Mouse (Mus musculus): ENCODE results near the gene Adcy1. TPM values are rescaled to one million over a fixed set of nuclear protein-coding genes. Genes with fewer than 3 reads are reported as not detected.

Gene Adcy1
- polyA plus RNA-seq, 1 experiment from 2014 or later, result 0.96 TPM

- no peaks in the 10 kb centered on the region for H3K27me3 ChIP-seq (replicated peaks)
- H3K9ac ChIP-seq, result no peak overlapping the region
- H3K4me3 ChIP-seq (replicated peaks), result no peak overlapping the region
- H3K9me3 ChIP-seq, result no peaks in the 10 kb centered on the region
- no peaks in the 10 kb centered on the region; the same call in 1 of the 2 replicates for H3K4me1 ChIP-seq (replicated peaks)
- 85% methylated on average over 4 of the region's 4 CpGs for WGBS
- H3K27ac ChIP-seq, result no peak overlapping the region
- no peak overlapping the region for H3K4me2 ChIP-seq (replicated peaks)
- ATAC-seq, result no peak
- no peaks in the 10 kb centered on the region for H3K36me3 ChIP-seq
These were observed 132.0 kb downstream of the Adcy1 start for GRCm38 (mm10) chr11:7195312-7195685.

- no peaks in the 10 kb centered on the region for H3K9me3 ChIP-seq
- no peak within 1 kb of the TSS for H3K9ac ChIP-seq
- H3K27ac ChIP-seq, result no peak within 1 kb of the TSS
- H3K36me3 ChIP-seq, result no peaks in the 10 kb centered on the region
- H3K4me1 ChIP-seq (replicated peaks), result no peaks in the 10 kb centered on the region; the same call in 1 of the 2 replicates
- peak; percentile 70 for ATAC-seq
- 52% methylated on average over 12 of the region's 12 CpGs for WGBS
- H3K4me3 ChIP-seq (replicated peaks), result no peak within 1 kb of the TSS
- no peaks in the 10 kb centered on the region for H3K27me3 ChIP-seq (replicated peaks)
- peak within 1 kb of the TSS; percentile 4; the same call in 1 of the 2 replicates for H3K4me2 ChIP-seq (replicated peaks)
These were observed 134.2 kb downstream of the Adcy1 start, which contains the start of gene Igfbp1 for GRCm38 (mm10) chr11:7197491-7197941. TSS of gene Igfbp1 (plus strand) at chr11:7197782.

GRCm38 (mm10) chr11:7198006-7198405 lies 134.7 kb downstream of the Adcy1 start:
- peak; percentile 22; the same call in 1 of the 2 replicates for ATAC-seq
- Histone ChIP-seq H3K9ac (no peak overlapping the region), H3K36me3 (no peaks in the 10 kb centered on the region), H3K4me3 (replicated peaks) (no peak overlapping the region), H3K27ac (no peak overlapping the region), H3K4me1 (replicated peaks) (no peaks in the 10 kb centered on the region), H3K27me3 (replicated peaks) (no peaks in the 10 kb centered on the region), H3K4me2 (replicated peaks) (peak overlapping the region; percentile 4; the same call in 1 of the 2 replicates), H3K9me3 (no peaks in the 10 kb centered on the region)
- WGBS, result 87% methylated on average over 19 of the region's 19 CpGs

GRCm38 (mm10) chr11:7198481-7199256 lies 135.4 kb downstream of the Adcy1 start:
- Histone ChIP-seq H3K9me3 (no peaks in the 10 kb centered on the region), H3K27ac (no peak overlapping the region), H3K36me3 (no peaks in the 10 kb centered on the region), H3K4me2 (replicated peaks) (no peak overlapping the region), H3K4me3 (replicated peaks) (no peak overlapping the region), H3K27me3 (replicated peaks) (no peaks in the 10 kb centered on the region), H3K9ac (no peak overlapping the region), H3K4me1 (replicated peaks) (no peaks in the 10 kb centered on the region)
- WGBS, result 69% methylated on average over 10 of the region's 10 CpGs
- no peak for ATAC-seq

GRCm38 (mm10) chr11:7199736-7200392 lies 136.6 kb downstream of the Adcy1 start:
- Histone ChIP-seq H3K4me1 (replicated peaks) (no peaks in the 10 kb centered on the region), H3K9ac (no peak overlapping the region), H3K27ac (no peak overlapping the region), H3K9me3 (no peaks in the 10 kb centered on the region), H3K4me3 (replicated peaks) (no peak overlapping the region), H3K27me3 (replicated peaks) (no peaks in the 10 kb centered on the region), H3K4me2 (replicated peaks) (no peak overlapping the region), H3K36me3 (no peaks in the 10 kb centered on the region)
- ATAC-seq, result no peak
- WGBS, result 57% methylated on average over 14 of the region's 14 CpGs

GRCm38 (mm10) chr11:7200393-7200783 lies 137.1 kb downstream of the Adcy1 start:
- no peaks in the 10 kb centered on the region for H3K4me1 ChIP-seq (replicated peaks)
- no peak for ATAC-seq
- no peak overlapping the region for H3K4me3 ChIP-seq (replicated peaks)
- no peaks in the 10 kb centered on the region for H3K36me3 ChIP-seq
- H3K27me3 ChIP-seq (replicated peaks), result no peaks in the 10 kb centered on the region
- no peak overlapping the region for H3K27ac ChIP-seq
- WGBS, result 82% methylated on average over 9 of the region's 9 CpGs
- H3K4me2 ChIP-seq (replicated peaks), result no peak overlapping the region
- H3K9me3 ChIP-seq, result no peaks in the 10 kb centered on the region
- H3K9ac ChIP-seq, result no peak overlapping the region

GRCm38 (mm10) chr11:7202206-7202605 lies 138.9 kb downstream of the Adcy1 start:
- Histone ChIP-seq H3K36me3 (no peaks in the 10 kb centered on the region), H3K4me2 (replicated peaks) (no peak overlapping the region), H3K4me1 (replicated peaks) (no peaks in the 10 kb centered on the region), H3K4me3 (replicated peaks) (no peak overlapping the region), H3K9me3 (no peaks in the 10 kb centered on the region), H3K9ac (no peak overlapping the region), H3K27ac (no peak overlapping the region), H3K27me3 (replicated peaks) (no peaks in the 10 kb centered on the region)
- WGBS, result 69% methylated on average over 7 of the region's 7 CpGs
- no peak for ATAC-seq

GRCm38 (mm10) chr11:7203846-7204245 lies 140.6 kb downstream of the Adcy1 start:
- Histone ChIP-seq H3K27me3 (replicated peaks) (no peaks in the 10 kb centered on the region), H3K9ac (no peak overlapping the region), H3K4me3 (replicated peaks) (no peak overlapping the region), H3K4me1 (replicated peaks) (no peaks in the 10 kb centered on the region), H3K36me3 (no peaks in the 10 kb centered on the region), H3K4me2 (replicated peaks) (no peak overlapping the region), H3K27ac (no peak overlapping the region), H3K9me3 (no peaks in the 10 kb centered on the region)
- 83% methylated on average over 9 of the region's 9 CpGs for WGBS
- no peak for ATAC-seq

GRCm38 (mm10) chr11:7210343-7210742 lies 147.1 kb downstream of the Adcy1 start:
- Histone ChIP-seq H3K27me3 (replicated peaks) (peaks cover 34% of the 10 kb centered on the region), H3K9me3 (no peaks in the 10 kb centered on the region), H3K4me1 (replicated peaks) (peaks cover 17% of the 10 kb centered on the region), H3K9ac (no peak overlapping the region), H3K27ac (no peak overlapping the region), H3K4me2 (replicated peaks) (no peak overlapping the region), H3K4me3 (replicated peaks) (no peak overlapping the region), H3K36me3 (no peaks in the 10 kb centered on the region)
- ATAC-seq, result 0 out of 2 replicates have a peak, but pooled peaks have one; percentile 39
- 15% methylated on average over 6 of the region's 6 CpGs for WGBS

GRCm38 (mm10) chr11:7211211-7211610 lies 147.9 kb downstream of the Adcy1 start:
- ATAC-seq, result no peak
- H3K36me3 ChIP-seq, result no peaks in the 10 kb centered on the region
- peaks cover 17% of the 10 kb centered on the region for H3K4me1 ChIP-seq (replicated peaks)
- H3K27me3 ChIP-seq (replicated peaks), result peaks cover 34% of the 10 kb centered on the region
- WGBS, result 31% methylated on average over 9 of the region's 9 CpGs
- H3K4me2 ChIP-seq (replicated peaks), result no peak overlapping the region
- no peaks in the 10 kb centered on the region for H3K9me3 ChIP-seq
- H3K27ac ChIP-seq, result no peak overlapping the region
- H3K9ac ChIP-seq, result no peak overlapping the region
- H3K4me3 ChIP-seq (replicated peaks), result no peak overlapping the region

- peak overlapping the region; percentile 96 for H3K4me2 ChIP-seq (replicated peaks)
- H3K4me3 ChIP-seq (replicated peaks), result peak overlapping the region; percentile 58
- H3K36me3 ChIP-seq, result no peaks in the 10 kb centered on the region
- H3K9ac ChIP-seq, result no peak overlapping the region
- no peaks in the 10 kb centered on the region for H3K9me3 ChIP-seq
- peaks cover 34% of the 10 kb centered on the region for H3K27me3 ChIP-seq (replicated peaks)
- 15% methylated on average over 17 of the region's 17 CpGs for WGBS
- peaks cover 17% of the 10 kb centered on the region for H3K4me1 ChIP-seq (replicated peaks)
- ATAC-seq, result no peak
- H3K27ac ChIP-seq, result no peak overlapping the region
These were observed 149.0 kb downstream of the Adcy1 start for GRCm38 (mm10) chr11:7212126-7212798.

- no peak overlapping the region for H3K27ac ChIP-seq
These were observed 149.8 kb downstream of the Adcy1 start for GRCm38 (mm10) chr11:7213161-7213500.

More at GRCm38 (mm10) chr11:7213161-7213500, 149.8 kb downstream of the Adcy1 start:
- peak overlapping the region; percentile 58 for H3K4me3 ChIP-seq (replicated peaks)
- no peaks in the 10 kb centered on the region for H3K36me3 ChIP-seq
- 2% methylated on average over 19 of the region's 19 CpGs for WGBS
- peak overlapping the region; percentile 96 for H3K4me2 ChIP-seq (replicated peaks)
- no peak for ATAC-seq
- H3K4me1 ChIP-seq (replicated peaks), result peaks cover 17% of the 10 kb centered on the region
- H3K9ac ChIP-seq, result peak overlapping the region; percentile 32; the same call in 1 of the 2 replicates
- no peaks in the 10 kb centered on the region for H3K9me3 ChIP-seq
- peaks cover 34% of the 10 kb centered on the region for H3K27me3 ChIP-seq (replicated peaks)
